Mouse (Mus musculus): ENCODE data around the gene Tmem107. TPM values are rescaled to one million over a fixed set of nuclear protein-coding genes. Genes with fewer than 3 reads are reported as not detected.
"Not testable (repeated sequence)": the region's sequence is repeated elsewhere in the genome, so short reads cannot be mapped to it uniquely, and the experiment has no call there.

The Tmem107 gene
- total RNA-seq, 1 experiment from 2014 or later, result 12.0 TPM

GRCm38 (mm10) chr11:69093856-69094255 lies 23.2 kb downstream of the Tmem107 start:
- DNase-seq, result not testable (repeated sequence)

DNA sequence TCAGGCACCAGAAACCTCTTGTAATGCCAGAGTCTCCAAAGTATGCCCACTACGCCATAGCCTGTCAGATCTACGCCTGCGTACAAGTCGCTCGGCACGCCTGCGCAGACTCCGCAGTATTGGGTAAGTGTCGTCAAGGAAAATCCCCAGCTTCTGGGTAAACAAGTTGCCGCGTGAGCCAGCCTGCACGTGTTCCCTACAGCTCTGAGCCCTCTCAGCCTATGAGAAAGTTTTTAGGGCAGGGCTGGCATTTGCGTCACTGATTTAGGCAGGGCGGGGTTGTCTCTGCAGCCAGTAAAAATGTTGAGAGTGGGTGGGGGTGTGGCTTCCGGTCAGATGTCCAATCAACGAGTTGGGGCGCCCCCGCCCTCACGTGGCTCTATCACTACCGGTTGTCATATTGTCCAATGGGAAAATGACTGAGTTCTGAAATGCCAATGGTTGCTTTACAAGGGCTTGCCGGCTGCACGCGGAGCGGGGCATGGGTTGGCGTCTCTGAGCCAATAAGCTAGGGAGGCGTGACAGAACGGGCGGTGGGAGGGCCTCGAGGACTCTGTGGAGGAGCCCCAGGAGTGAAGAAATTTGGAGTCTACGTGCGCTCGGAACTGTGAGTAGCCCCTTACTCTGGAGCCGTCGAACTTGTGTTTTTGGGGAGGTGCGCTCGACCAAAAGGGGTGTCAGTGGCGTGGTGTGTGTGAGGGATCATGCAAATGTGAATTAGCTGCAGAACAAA lies 24.3 kb downstream of the Tmem107 start, which contains the start of gene Per1:
Per1 (plus strand) TSS at position 521 of the 733 bp plus-strand sequence.
- peak; percentile 98 for DNase-seq

- peak; percentile 66 for DNase-seq
Measured at GRCm38 (mm10) chr11:69095511-69096231, 25.1 kb downstream of the Tmem107 start.

- peak; percentile 20 for DNase-seq
Measured at GRCm38 (mm10) chr11:69096360-69096986, 25.9 kb downstream of the Tmem107 start.

DNA sequence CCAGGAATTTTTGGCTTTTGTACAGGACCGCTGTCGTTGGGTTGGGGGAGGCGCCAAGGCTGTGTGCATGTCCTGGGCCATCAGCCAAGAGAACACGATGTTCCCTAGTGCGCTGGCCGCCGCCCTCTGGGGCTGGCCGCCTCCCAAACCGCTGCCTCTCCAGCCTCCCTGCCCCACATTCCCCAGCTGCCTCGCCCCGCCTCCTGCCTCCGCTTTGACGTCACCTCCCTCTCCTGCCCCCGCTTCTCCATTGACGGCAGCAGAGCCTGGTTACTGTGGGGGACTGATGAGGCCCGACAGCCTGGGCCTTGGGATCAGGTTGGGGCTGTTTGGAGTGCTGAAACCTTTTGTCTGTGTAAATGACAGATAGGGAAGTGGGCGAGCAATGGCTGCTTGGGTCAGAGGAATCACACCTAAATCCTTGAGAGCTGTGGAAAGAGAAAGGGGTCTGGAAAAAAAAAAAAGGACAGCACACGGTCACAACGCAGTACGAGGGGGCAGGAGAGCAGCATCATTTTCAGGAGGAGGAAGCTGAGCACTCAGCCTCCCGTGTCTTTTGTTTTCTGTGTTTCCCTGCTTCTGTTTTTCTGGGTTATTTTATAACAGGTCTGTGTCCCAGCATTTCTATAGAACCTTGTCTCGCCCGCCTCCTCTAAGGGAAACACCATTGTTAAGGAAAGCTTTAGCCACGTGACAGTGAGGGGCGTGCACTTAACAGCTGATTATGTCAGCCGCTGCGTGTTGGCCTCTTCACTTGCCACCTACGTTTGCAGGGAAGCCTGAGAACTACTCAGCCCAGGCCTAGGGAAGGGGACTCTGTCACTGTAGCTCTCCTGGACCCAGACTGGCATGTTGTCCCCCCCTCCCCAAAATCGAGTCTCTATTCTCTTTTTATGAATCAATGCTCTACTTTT lies 26.6 kb downstream of the Tmem107 start:
- peak; percentile 100 for DNase-seq

DNA sequence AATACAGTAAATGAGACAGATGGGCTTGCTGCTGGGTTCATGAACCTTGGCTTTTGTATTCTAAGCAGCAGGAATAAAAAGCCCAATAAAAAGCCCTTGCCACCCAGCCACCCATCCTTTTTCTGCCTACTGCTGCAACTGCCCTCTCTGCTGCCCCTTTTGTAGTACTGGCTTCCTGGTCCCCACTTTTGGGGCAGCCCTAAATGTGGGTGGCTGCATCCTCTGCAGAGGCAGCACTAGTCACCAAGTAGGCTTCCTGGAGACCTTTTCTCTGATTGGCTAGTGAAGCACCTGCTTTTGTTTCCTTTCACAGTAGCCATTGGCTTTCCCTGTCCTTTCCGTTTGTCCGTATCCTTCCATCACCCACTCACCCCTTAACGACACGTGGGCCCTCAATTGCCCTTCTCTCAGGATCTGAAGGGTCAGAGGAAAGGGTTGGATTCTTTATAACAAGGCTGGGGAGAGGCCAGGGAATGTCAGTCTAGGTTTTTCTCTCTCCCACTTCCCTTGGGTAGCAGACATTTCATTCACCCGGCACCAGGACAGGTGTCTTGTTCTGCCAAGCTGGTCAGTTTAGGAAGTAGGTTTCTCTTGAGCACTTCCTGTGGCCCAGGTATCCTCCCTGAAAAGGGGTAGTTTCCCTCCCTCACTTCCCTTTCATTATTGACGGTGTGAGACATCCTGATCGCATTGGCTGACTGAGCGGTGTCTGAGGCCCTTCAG lies 27.6 kb downstream of the Tmem107 start:
- DNase-seq, result peak; percentile 30

DNA sequence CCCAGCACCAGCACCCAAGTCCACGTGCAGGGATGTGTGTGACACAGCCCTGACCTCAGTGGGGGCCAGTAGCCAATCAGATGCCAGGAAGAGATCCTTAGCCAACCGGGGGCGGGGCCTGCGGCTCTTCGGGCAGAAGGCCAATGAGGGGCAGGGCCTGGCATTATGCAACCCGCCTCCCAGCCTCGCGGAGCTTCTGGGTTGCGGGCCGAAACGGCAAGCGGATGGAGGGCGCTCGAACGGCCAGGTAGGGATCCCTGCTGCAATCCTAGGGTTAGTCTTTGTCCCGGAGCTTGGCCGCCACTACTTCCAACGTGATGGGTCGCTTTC lies 28.1 kb downstream of the Tmem107 start:
- peak; percentile 99 for DNase-seq

DNA sequence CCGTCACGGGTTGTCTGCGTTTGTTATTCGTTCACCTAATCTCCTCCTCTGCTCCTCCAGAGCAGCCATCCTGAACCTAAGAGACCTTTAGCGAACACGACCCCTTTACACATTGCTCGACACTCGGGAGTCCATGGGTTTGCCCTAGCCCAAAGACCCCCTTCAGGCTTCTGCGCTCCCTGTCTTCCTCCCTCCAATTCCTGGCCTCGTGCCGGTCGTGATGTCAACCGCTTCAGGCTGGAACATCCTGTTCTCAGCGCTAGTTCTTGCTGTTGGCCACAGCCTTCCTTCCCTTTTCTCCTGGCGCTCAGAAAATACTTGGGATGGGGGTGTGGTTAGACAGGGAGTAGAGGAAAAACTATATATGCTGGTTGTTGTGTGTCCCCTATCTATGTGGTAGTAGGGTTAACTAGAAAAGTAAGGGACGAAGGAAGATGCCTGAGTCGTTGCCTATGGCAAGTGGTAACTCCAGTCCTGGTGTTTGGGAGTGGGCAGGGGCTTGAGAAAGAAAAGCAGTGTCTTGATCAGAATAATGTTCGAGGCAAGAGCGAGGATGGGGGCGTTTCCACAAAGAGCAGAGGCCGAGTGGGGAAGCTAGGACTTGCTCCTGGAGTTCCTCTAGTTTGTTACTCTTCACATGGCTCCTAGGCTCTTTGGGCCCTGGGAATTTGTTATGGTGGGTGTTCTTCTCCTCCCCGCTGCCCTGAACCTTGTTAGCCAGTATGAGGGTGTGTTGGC lies 28.7 kb downstream of the Tmem107 start:
- peak; percentile 88 for DNase-seq

DNA sequence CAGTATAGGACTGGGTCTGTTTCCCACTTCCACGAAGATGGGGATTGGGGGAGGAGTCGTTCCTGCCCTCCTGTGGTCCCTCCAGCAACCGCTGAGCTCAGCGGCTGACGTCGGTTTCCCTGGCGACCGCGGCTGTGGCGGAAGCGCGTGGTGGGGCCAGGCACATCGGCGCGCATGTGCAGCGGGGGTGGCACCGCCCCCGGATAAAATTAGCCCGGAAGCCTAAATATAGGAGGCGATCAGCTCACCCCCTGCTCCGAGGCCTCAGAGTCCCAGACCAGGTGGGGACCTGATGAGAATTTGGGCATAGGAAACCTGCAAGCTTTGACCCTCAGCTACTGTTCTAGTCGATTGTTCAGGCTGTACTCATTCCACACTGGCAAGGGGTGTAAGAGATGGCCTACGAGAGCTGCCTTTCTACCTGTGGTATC lies 29.3 kb downstream of the Tmem107 start:
- peak; percentile 96 for DNase-seq

DNA sequence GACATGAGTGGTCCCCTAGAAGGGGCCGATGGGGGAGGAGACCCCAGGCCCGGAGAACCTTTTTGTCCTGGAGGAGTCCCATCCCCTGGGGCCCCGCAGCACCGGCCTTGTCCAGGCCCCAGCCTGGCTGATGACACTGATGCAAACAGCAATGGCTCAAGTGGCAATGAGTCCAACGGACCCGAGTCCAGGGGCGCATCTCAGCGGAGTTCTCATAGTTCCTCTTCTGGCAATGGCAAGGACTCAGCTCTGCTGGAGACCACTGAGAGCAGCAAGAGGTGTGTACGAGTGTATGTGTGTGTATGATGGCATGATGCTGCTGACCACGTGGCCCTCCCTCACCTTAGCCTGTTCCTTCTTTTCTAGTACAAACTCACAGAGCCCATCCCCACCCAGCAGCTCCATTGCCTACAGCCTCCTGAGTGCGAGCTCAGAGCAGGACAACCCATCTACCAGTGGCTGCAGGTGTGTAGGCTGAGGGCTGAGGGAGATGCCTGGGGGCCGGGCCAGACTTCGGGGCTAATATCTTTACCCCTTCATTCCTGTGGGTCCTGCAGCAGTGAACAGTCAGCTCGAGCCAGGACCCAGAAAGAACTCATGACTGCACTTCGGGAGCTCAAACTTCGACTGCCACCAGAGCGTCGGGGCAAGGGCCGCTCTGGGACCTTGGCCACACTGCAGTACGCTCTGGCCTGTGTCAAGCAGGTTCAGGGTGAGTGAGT lies 30.2 kb downstream of the Tmem107 start:
- DNase-seq, result peak; percentile 29

DNA sequence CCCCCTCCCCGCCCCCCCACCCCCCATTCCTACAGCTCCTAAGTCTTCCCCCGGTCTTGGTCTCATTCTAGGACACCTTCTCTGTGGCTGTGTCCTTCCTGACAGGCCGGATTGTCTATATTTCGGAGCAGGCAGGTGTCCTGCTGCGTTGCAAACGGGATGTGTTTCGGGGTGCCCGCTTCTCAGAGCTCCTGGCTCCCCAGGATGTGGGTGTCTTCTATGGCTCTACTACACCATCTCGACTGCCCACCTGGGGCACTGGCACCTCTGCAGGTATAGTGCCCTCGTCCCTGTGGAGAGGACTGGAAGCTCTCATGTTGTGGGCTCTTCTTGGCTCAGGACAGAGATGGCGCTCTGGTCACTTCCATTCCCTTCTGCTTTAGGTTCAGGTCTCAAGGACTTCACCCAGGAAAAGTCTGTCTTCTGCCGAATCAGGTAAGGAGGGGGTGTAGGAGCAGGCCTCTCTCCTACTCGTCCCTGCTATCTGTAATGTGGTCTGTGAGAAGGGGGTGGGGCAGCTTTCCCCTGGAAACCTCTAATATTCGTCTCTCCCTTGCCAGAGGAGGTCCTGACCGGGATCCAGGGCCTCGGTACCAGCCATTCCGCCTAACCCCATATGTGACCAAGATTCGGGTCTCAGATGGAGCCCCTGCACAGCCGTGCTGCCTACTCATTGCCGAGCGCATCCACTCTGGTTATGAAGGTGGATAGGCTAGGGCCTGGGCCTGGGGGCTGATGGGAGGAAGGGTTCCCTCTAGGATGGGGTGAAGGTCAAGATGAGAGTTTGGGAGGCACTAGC lies 31.2 kb downstream of the Tmem107 start:
- no peak for DNase-seq

GRCm38 (mm10) chr11:69102403-69102725 lies 31.8 kb downstream of the Tmem107 start:
- DNase-seq, result peak; percentile 78

- DNase-seq, result no peak
Measured at GRCm38 (mm10) chr11:69103121-69103520, 32.5 kb downstream of the Tmem107 start.

GRCm38 (mm10) chr11:69103531-69104435 lies 33.2 kb downstream of the Tmem107 start:
- DNase-seq, result no peak

DNA sequence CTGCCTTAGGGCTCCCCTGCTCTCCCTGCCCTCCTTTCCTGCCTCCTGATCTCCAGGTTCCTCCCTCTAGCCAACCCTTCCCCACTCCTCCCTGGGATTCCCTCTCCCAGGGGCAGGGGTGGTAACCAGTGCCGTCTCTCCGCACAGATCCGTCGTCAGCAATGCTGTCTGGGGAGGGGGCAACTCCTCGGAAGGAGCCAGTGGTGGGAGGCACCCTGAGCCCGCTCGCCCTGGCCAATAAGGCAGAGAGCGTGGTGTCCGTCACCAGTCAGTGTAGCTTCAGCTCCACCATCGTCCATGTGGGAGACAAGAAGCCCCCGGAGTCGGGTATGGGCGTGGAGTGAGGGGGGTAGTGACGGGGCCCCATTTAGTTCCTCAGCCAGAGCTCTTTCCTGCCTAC lies 33.9 kb downstream of the Tmem107 start:
- DNase-seq, result peak; percentile 7

DNA sequence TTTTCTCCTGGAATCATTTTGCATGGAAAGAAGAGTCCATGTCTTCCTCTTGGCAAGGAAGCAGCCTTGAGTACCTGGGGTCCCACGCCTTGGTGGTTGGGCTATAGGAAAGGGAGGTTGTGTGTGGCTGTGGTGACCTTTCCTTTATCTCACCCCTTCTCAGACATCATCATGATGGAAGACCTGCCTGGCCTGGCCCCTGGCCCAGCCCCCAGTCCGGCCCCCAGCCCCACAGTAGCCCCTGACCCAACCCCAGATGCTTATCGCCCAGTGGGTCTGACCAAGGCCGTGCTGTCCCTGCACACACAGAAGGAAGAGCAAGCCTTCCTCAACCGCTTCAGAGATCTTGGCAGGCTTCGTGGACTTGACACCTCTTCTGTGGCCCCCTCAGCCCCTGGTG lies 34.6 kb downstream of the Tmem107 start:
- no peak for DNase-seq

DNA sequence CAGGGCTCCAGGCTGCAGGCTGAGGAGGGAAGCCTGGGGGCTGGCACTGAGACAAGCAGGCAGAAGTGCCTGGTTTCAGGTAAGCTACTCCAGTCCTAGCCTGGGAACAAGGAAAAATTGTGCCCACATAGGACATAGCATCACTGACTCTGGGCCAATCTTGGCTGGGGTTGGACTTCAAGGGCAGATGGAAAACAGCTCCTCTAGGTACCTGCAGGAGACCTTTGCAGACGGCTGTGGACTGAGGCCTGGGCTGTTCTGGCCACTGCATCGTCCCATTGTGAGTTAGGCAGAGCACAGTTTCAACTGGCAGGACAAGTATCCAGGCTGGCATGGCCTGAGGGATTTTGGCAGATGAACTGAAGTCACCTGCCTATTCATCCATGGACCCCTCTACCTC lies 35.2 kb downstream of the Tmem107 start:
- no peak for DNase-seq

- peak; percentile 33 for DNase-seq
Measured at GRCm38 (mm10) chr11:69106299-69106698, 35.7 kb downstream of the Tmem107 start.

Data from adrenal gland, postnatal 14 days (tissue).